Mouse (Mus musculus) testis, adult 2 months (tissue): Measurements from ENCODE around the gene Slamf6. TPM values are rescaled to one million over a fixed set of nuclear protein-coding genes. Genes with fewer than 3 reads are reported as not detected.
"Not testable (repeated sequence)": the region's sequence is repeated elsewhere in the genome, so short reads cannot be mapped to it uniquely, and the experiment has no call there.

ENCODE experiments used
- H3K27ac ChIP-seq: fragments of 200-500 bp; 2 replicates; pipeline ENCODE4 v1.5.1; 2012; ENCODE audit warnings: low read depth, low read length; ENCODE audit not compliant: control insufficient read depth, insufficient read depth
- H3K27me3 ChIP-seq: fragments of 200-500 bp; 2 replicates; pipeline ENCODE4 v1.6.1; 2012; ENCODE audit warnings: mild to moderate bottlenecking, low read length, moderate library complexity; ENCODE audit not compliant: control insufficient read depth, insufficient read depth
- H3K36me3 ChIP-seq: fragments of 200-500 bp; 2 replicates; pipeline ENCODE4 v1.6.1; 2012; ENCODE audit warnings: mild to moderate bottlenecking, low read length; ENCODE audit not compliant: control insufficient read depth, insufficient read depth
- H3K4me1 ChIP-seq: fragments of 200-500 bp; 2 replicates; pipeline ENCODE4 v1.6.1; 2012; ENCODE audit warnings: low read length; ENCODE audit not compliant: control insufficient read depth, insufficient read depth
- H3K4me3 ChIP-seq: fragments of 200-500 bp; 2 replicates; pipeline ENCODE4 v1.5.1; 2012; ENCODE audit warnings: low read depth, mild to moderate bottlenecking, low read length, moderate library complexity, mixed read lengths; ENCODE audit not compliant: control insufficient read depth
- CTCF ChIP-seq: fragments of 200-500 bp; IDR thresholded peaks from 2 replicates; pipeline ENCODE4 v1.5.1; 2012; ENCODE audit warnings: low read depth, mild to moderate bottlenecking, inconsistent platforms, low read length, moderate library complexity; ENCODE audit not compliant: control insufficient read depth, insufficient read depth, insufficient replicate concordance
- POLR2A ChIP-seq: fragments of 200-500 bp; IDR thresholded peaks from 2 replicates; pipeline ENCODE4 v1.6.1; 2012; ENCODE audit warnings: low read depth, mild to moderate bottlenecking, inconsistent platforms, low read length, moderate library complexity; ENCODE audit not compliant: control insufficient read depth
- polyA plus RNA-seq: library from polyadenylated mRNA; depleted of rRNA; stranded (reverse); fragments of >200 nt; gene quantifications from 2 replicates; pipeline ENCODE4 v1.2.3, GENCODE M21; 2012

Slamf6 gene
- polyA plus RNA-seq, 1 experiment: not detected

- TF ChIP-seq CTCF (no peak), POLR2A (no peak)
- Histone ChIP-seq H3K4me3 (no peak overlapping the region), H3K36me3 (no peaks in the 10 kb centered on the region), H3K27ac (no peak overlapping the region), H3K27me3 (no peaks in the 10 kb centered on the region), H3K4me1 (no peaks in the 10 kb centered on the region)
These were observed 44.4 kb downstream of the Slamf6 start for GRCm38 (mm10) chr1:171961704-171962103.

- Histone ChIP-seq H3K36me3 (no peaks in the 10 kb centered on the region), H3K4me3 (no peak overlapping the region), H3K4me1 (no peaks in the 10 kb centered on the region), H3K27me3 (no peaks in the 10 kb centered on the region), H3K27ac (no peak overlapping the region)
- TF ChIP-seq CTCF (no peak), POLR2A (no peak)
These were observed 46.3 kb downstream of the Slamf6 start for GRCm38 (mm10) chr1:171963613-171964012.

- Histone ChIP-seq H3K4me3 (no peak overlapping the region), H3K27ac (no peak overlapping the region), H3K27me3 (no peaks in the 10 kb centered on the region), H3K4me1 (no peaks in the 10 kb centered on the region), H3K36me3 (no peaks in the 10 kb centered on the region)
- no peak for TF ChIP-seq POLR2A
- no peak for TF ChIP-seq CTCF
These were observed 48.9 kb downstream of the Slamf6 start for GRCm38 (mm10) chr1:171966054-171966790.

- Histone ChIP-seq H3K27ac (no peak overlapping the region), H3K4me1 (no peaks in the 10 kb centered on the region), H3K36me3 (no peaks in the 10 kb centered on the region), H3K27me3 (no peaks in the 10 kb centered on the region), H3K4me3 (no peak overlapping the region)
- TF ChIP-seq CTCF (no peak), POLR2A (no peak)
These were observed 51.9 kb downstream of the Slamf6 start for GRCm38 (mm10) chr1:171969221-171969620.

- no peak for TF ChIP-seq POLR2A
- no peak for TF ChIP-seq CTCF
- Histone ChIP-seq H3K4me3 (no peak overlapping the region), H3K4me1 (no peaks in the 10 kb centered on the region), H3K27me3 (no peaks in the 10 kb centered on the region), H3K36me3 (no peaks in the 10 kb centered on the region), H3K27ac (no peak overlapping the region)
These were observed 53.7 kb downstream of the Slamf6 start for GRCm38 (mm10) chr1:171970854-171971586.

- H3K4me3 ChIP-seq, H3K27ac ChIP-seq, H3K4me1 ChIP-seq, H3K27me3 ChIP-seq, H3K36me3 ChIP-seq: not testable (repeated sequence)
These were observed 57.0 kb downstream of the Slamf6 start for GRCm38 (mm10) chr1:171974361-171974760.

GRCm38 (mm10) chr1:171975377-171975776 lies 58.1 kb downstream of the Slamf6 start:
- H3K27me3 ChIP-seq: no peaks in the 10 kb centered on the region
- no peak overlapping the region for H3K27ac ChIP-seq
- no peak overlapping the region for H3K4me3 ChIP-seq
- H3K4me1 ChIP-seq: peaks cover 2% of the 10 kb centered on the region; the same call in 1 of the 2 replicates
- TF ChIP-seq CTCF: no peak
- no peak for TF ChIP-seq POLR2A
- no peaks in the 10 kb centered on the region for H3K36me3 ChIP-seq

- H3K36me3 ChIP-seq: no peaks in the 10 kb centered on the region
- TF ChIP-seq CTCF: no peak
- no peak for TF ChIP-seq POLR2A
- H3K4me3 ChIP-seq: no peak overlapping the region
- peaks cover 2% of the 10 kb centered on the region; the same call in 1 of the 2 replicates for H3K4me1 ChIP-seq
- H3K27me3 ChIP-seq: no peaks in the 10 kb centered on the region
- no peak overlapping the region for H3K27ac ChIP-seq
These were observed 58.5 kb downstream of the Slamf6 start for GRCm38 (mm10) chr1:171975831-171976230.
